Mouse (Mus musculus) liver, embryonic 16.5 days (tissue): Measurements from ENCODE around the gene Praf2. TPM values are rescaled to one million over a fixed set of nuclear protein-coding genes. Genes with fewer than 3 reads are reported as not detected.

Experiments used
- polyA plus RNA-seq: library from polyadenylated mRNA; unstranded; fragments of >200 nt; fragmentation: Nextera tagmentation; extraction: Ambion mirVana; gene quantifications from 2 replicates; pipeline ENCODE4 v1.2.1, GENCODE M21; 2015

Praf2 gene
- polyA plus RNA-seq, 1 experiment from 2014 or later, result 6.0 TPM

Other genes starting within 250 kb of the Praf2 start
- 0.09 TPM in 1 of 2 replicates, not detected in the other for gene Foxp3, start 154.8 kb upstream of the Praf2 start, polyA plus RNA-seq
- 0.21 and 0.24 TPM in 2 replicates for gene Ppp1r3f, start 154.2 kb upstream of the Praf2 start, polyA plus RNA-seq
- gene Ccdc22, start 122.9 kb upstream of the Praf2 start, polyA plus RNA-seq, result 17.3 and 17.6 TPM in 2 replicates
- gene Cacna1f, start 121.4 kb upstream of the Praf2 start, polyA plus RNA-seq, result 0.04 and 0.06 TPM in 2 replicates
- 0.25 and 0.32 TPM in 2 replicates for gene Syp, start 90.0 kb upstream of the Praf2 start, polyA plus RNA-seq
- gene Prickle3, start 71.2 kb upstream of the Praf2 start, polyA plus RNA-seq, result 1.4 and 2.3 TPM in 2 replicates
- gene Plp2, start 57.0 kb upstream of the Praf2 start, polyA plus RNA-seq, result 24.8 and 29.2 TPM in 2 replicates
- gene Magix, start 47.2 kb upstream of the Praf2 start, polyA plus RNA-seq, result 0.12 TPM in 1 of 2 replicates, not detected in the other
- gene Gpkow, start 31.3 kb upstream of the Praf2 start, polyA plus RNA-seq, result 13.4 and 14.0 TPM in 2 replicates
- 19.9 and 21.8 TPM in 2 replicates for gene Wdr45, start 14.1 kb upstream of the Praf2 start, polyA plus RNA-seq
- gene Gm45208, start 6.2 kb upstream of the Praf2 start, polyA plus RNA-seq, result 0.27 and 0.51 TPM in 2 replicates
- 1.6 and 1.9 TPM in 2 replicates for gene Ccdc120, start 22.5 kb downstream of the Praf2 start, polyA plus RNA-seq
- gene Tfe3, start 34.1 kb downstream of the Praf2 start, polyA plus RNA-seq, result 9.5 and 11.4 TPM in 2 replicates
- 27.7 and 28.9 TPM in 2 replicates for gene Gripap1, start 61.3 kb downstream of the Praf2 start, polyA plus RNA-seq
- 0.19 TPM in 2 replicates for gene Kcnd1, start 93.8 kb downstream of the Praf2 start, polyA plus RNA-seq
- gene Otud5, start 112.9 kb downstream of the Praf2 start, polyA plus RNA-seq, result 32.9 and 42.5 TPM in 2 replicates
- gene Pim2, start 149.8 kb downstream of the Praf2 start, polyA plus RNA-seq, result 3.1 and 3.5 TPM in 2 replicates
- 13.5 and 14.2 TPM in 2 replicates for gene Slc35a2, start 155.6 kb downstream of the Praf2 start, polyA plus RNA-seq
- 36.8 and 38.6 TPM in 2 replicates for gene Pqbp1, start 170.8 kb downstream of the Praf2 start, polyA plus RNA-seq
- gene Timm17b, start 170.9 kb downstream of the Praf2 start, polyA plus RNA-seq, result 90.8 and 94.9 TPM in 2 replicates
- not detected in 2 replicates for gene Gm10491, start 179.4 kb downstream of the Praf2 start, polyA plus RNA-seq
- gene Gm10490, start 181.1 kb downstream of the Praf2 start, polyA plus RNA-seq, result not detected in 2 replicates
- gene Pcsk1n, start 191.4 kb downstream of the Praf2 start, polyA plus RNA-seq, result 0.05 and 0.17 TPM in 2 replicates
- gene Eras, start 200.2 kb downstream of the Praf2 start, polyA plus RNA-seq, result not detected in 2 replicates
- 11.5 and 12.1 TPM in 2 replicates for gene Hdac6, start 219.4 kb downstream of the Praf2 start, polyA plus RNA-seq
- 101 and 107 TPM in 2 replicates for gene Gata1, start 249.6 kb downstream of the Praf2 start, polyA plus RNA-seq